Mouse (Mus musculus) lung, embryonic 16.5 days (tissue): ENCODE results near the gene Fcor. TPM values are rescaled to one million over a fixed set of nuclear protein-coding genes. Genes with fewer than 3 reads are reported as not detected.

Source experiments
- ATAC-seq: fragments of 200-750 bp; cut with Nextera tagmentation; 2 replicates; pipeline ENCODE4 v1.8.0; 2017; ENCODE audit warnings: low read depth, mild to moderate bottlenecking, moderate library complexity
- H3K27ac ChIP-seq: fragments of 300-500 bp; sonication (generic); 2 replicates; pipeline ENCODE4 v1.5.1; 2014; ENCODE audit warnings: mild to moderate bottlenecking, control low read depth, low read length
- H3K27me3 ChIP-seq: fragments of 300-500 bp; sonication (generic); 2 replicates; pipeline ENCODE4 v1.6.1; 2014; ENCODE audit warnings: low read depth, low read length, mixed read lengths; ENCODE audit not compliant: control insufficient read depth, insufficient read depth
- H3K36me3 ChIP-seq: fragments of 300-500 bp; sonication (generic); 2 replicates; pipeline ENCODE4 v1.6.1; 2014; ENCODE audit warnings: low read length; ENCODE audit not compliant: control insufficient read depth, insufficient read depth
- H3K4me1 ChIP-seq: fragments of 300-500 bp; sonication (generic); replicated peaks from 2 replicates; pipeline ENCODE4 v1.6.1; 2014; ENCODE audit warnings: low read length, mixed read lengths; ENCODE audit not compliant: control insufficient read depth, insufficient read depth
- H3K4me2 ChIP-seq: fragments of 300-500 bp; sonication (generic); 2 replicates; pipeline ENCODE4 v1.6.1; 2014; ENCODE audit warnings: low read depth, low read length, control low read depth
- H3K4me3 ChIP-seq: fragments of 300-500 bp; sonication (generic); 2 replicates; pipeline ENCODE4 v1.5.1; 2014; ENCODE audit warnings: mild to moderate bottlenecking, low read length, control low read depth
- H3K9ac ChIP-seq: fragments of 300-500 bp; sonication (generic); 2 replicates; pipeline ENCODE4 v1.6.1; 2014; ENCODE audit warnings: low read length, control low read depth
- H3K9me3 ChIP-seq: fragments of 300-500 bp; sonication (generic); 2 replicates; pipeline ENCODE4 v1.6.1; 2016; ENCODE audit warnings: low read length; ENCODE audit not compliant: control insufficient read depth
- WGBS: fragments of 180-500 bp; shearing (Covaris S2); extraction: QIAGEN DNeasy Blood & Tissue Kit; methylation state at CpG from one replicate; pipeline ENCODE4 v1.1.7; 2014; 5-methylcytosine and 5-hydroxymethylcytosine counted together
- polyA plus RNA-seq: library from polyadenylated mRNA; unstranded; fragments of >200 nt; fragmentation: Nextera tagmentation; extraction: Ambion mirVana; gene quantifications from 2 replicates; pipeline ENCODE4 v1.2.1, GENCODE M21; 2015

Fcor gene
- polyA plus RNA-seq, 1 experiment from 2014 or later: 10.0 TPM

GRCm38 (mm10) chr8:3631478-3631875, 40.7 kb downstream of the Fcor start:
- WGBS: 8% methylated on average over 8 of the region's 8 CpGs
- H3K4me1 ChIP-seq: peaks cover 7% of the 10 kb centered on the region; the same call in 1 of the 2 replicates
- ATAC-seq: peak; percentile 60
- peak overlapping the region; percentile 71 for H3K9ac ChIP-seq
- peaks cover 6% of the 10 kb centered on the region for H3K36me3 ChIP-seq
- H3K9me3 ChIP-seq: no peaks in the 10 kb centered on the region
- peak overlapping the region; percentile 85 for H3K4me2 ChIP-seq
- H3K4me3 ChIP-seq: peak overlapping the region; percentile 73
- peak overlapping the region; percentile 17 for H3K27ac ChIP-seq
- peaks cover 2% of the 10 kb centered on the region; the same call in 1 of the 2 replicates for H3K27me3 ChIP-seq

- Histone ChIP-seq H3K36me3 (peaks cover 6% of the 10 kb centered on the region), H3K4me3 (peak within 1 kb of the TSS; percentile 73), H3K9ac (peak within 1 kb of the TSS; percentile 71), H3K4me1 (peaks cover 7% of the 10 kb centered on the region; the same call in 1 of the 2 replicates), H3K9me3 (no peaks in the 10 kb centered on the region), H3K27ac (peak within 1 kb of the TSS; percentile 17), H3K4me2 (peak within 1 kb of the TSS; percentile 85), H3K27me3 (peaks cover 2% of the 10 kb centered on the region; the same call in 1 of the 2 replicates)
- 4% methylated on average over 47 of the region's 47 CpGs for WGBS
- ATAC-seq: peak; percentile 92
Measured at GRCm38 (mm10) chr8:3630647-3631477, 41.3 kb downstream of the Fcor start, which contains the start of gene Stxbp2. Gene Stxbp2 (plus strand): TSS chr8:3630955.

- Histone ChIP-seq H3K4me1 (peaks cover 7% of the 10 kb centered on the region; the same call in 1 of the 2 replicates), H3K27ac (no peak overlapping the region), H3K9me3 (no peaks in the 10 kb centered on the region), H3K9ac (no peak overlapping the region), H3K4me2 (no peak overlapping the region), H3K4me3 (no peak overlapping the region), H3K27me3 (peaks cover 2% of the 10 kb centered on the region; the same call in 1 of the 2 replicates), H3K36me3 (no peaks in the 10 kb centered on the region)
- WGBS: 22% methylated on average over 5 of the region's 5 CpGs
- no peak for ATAC-seq
Measured at GRCm38 (mm10) chr8:3628014-3628413, 44.1 kb downstream of the Fcor start.

- Histone ChIP-seq H3K9me3 (no peaks in the 10 kb centered on the region), H3K36me3 (no peaks in the 10 kb centered on the region), H3K27ac (no peak overlapping the region), H3K4me3 (no peak overlapping the region), H3K9ac (no peak overlapping the region), H3K4me1 (peaks cover 11% of the 10 kb centered on the region), H3K4me2 (no peak overlapping the region), H3K27me3 (peaks cover 2% of the 10 kb centered on the region; the same call in 1 of the 2 replicates)
- 47% methylated on average over 5 of the region's 5 CpGs for WGBS
- no peak for ATAC-seq
Measured at GRCm38 (mm10) chr8:3626971-3627370, 45.2 kb downstream of the Fcor start.

GRCm38 (mm10) chr8:3625445-3625844, 46.7 kb downstream of the Fcor start, which contains the start of gene Pcp2:
Gene Pcp2 (minus strand): TSS chr8:3625545.
- ATAC-seq: no peak
- Histone ChIP-seq H3K9me3 (no peaks in the 10 kb centered on the region), H3K36me3 (no peaks in the 10 kb centered on the region), H3K27me3 (peaks cover 2% of the 10 kb centered on the region; the same call in 1 of the 2 replicates), H3K9ac (no peak within 1 kb of the TSS), H3K27ac (no peak within 1 kb of the TSS), H3K4me2 (no peak within 1 kb of the TSS), H3K4me3 (no peak within 1 kb of the TSS), H3K4me1 (peaks cover 7% of the 10 kb centered on the region)
- 50% methylated on average over 1 of the region's 1 CpGs for WGBS

GRCm38 (mm10) chr8:3622119-3622518, 50.0 kb downstream of the Fcor start:
- peaks cover 9% of the 10 kb centered on the region for H3K36me3 ChIP-seq
- no peak for ATAC-seq
- peak overlapping the region; percentile 90 for H3K4me3 ChIP-seq
- peaks cover 12% of the 10 kb centered on the region for H3K4me1 ChIP-seq
- H3K9ac ChIP-seq: peak overlapping the region; percentile 79; the same call in 1 of the 2 replicates
- no peaks in the 10 kb centered on the region for H3K27me3 ChIP-seq
- H3K4me2 ChIP-seq: peak overlapping the region; percentile 85
- WGBS: 64% methylated on average over 8 of the region's 8 CpGs
- no peaks in the 10 kb centered on the region for H3K9me3 ChIP-seq
- H3K27ac ChIP-seq: no peak overlapping the region

- Histone ChIP-seq H3K27ac (no peak within 1 kb of the TSS), H3K27me3 (no peaks in the 10 kb centered on the region), H3K9ac (peak within 1 kb of the TSS; percentile 82), H3K4me1 (peaks cover 12% of the 10 kb centered on the region), H3K4me3 (peak within 1 kb of the TSS; percentile 90), H3K9me3 (no peaks in the 10 kb centered on the region), H3K36me3 (peaks cover 14% of the 10 kb centered on the region), H3K4me2 (peak within 1 kb of the TSS; percentile 87)
- ATAC-seq: peak; percentile 99
- WGBS: under 1% methylated on average over 37 of the region's 37 CpGs
Measured at GRCm38 (mm10) chr8:3621199-3621970, 50.8 kb downstream of the Fcor start, which contains the start of the genes Xab2 and Pet100. Gene Xab2 (minus strand): TSS chr8:3621316. Gene Pet100 (plus strand): TSS chr8:3621548.
